Mouse (Mus musculus): ENCODE measurements around the gene Fam172a. TPM values are rescaled to one million over a fixed set of nuclear protein-coding genes. Genes with fewer than 3 reads are reported as not detected.

Fam172a gene
- polyA plus RNA-seq, 1 experiment from 2014 or later: 11.3 TPM

DNA sequence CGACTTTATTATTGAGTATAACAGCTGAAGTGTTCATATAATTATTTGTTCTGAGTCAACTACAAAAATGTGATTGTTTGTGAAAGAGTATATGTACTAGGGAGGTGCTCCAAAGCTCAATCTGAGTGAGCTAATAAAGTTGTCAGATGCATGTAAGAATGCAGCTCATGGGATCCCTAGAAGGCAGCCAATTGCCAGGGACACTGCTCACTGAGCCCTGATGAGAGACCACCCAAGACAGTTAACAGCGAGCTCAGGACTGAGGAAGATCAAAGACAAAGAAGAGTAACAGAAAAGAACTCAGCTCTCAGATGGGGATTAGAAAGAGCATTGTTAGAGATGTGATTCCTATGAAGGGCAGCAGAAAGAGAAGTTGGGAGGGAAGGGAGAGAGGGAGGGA, 166.5 kb downstream of the Fam172a start:
- Histone ChIP-seq H3K36me3 (replicated peaks) (no peaks in the 10 kb centered on the region), H3K9ac (no peak overlapping the region), H3K4me1 (replicated peaks) (no peaks in the 10 kb centered on the region), H3K27me3 (no peaks in the 10 kb centered on the region), H3K27ac (replicated peaks) (no peak overlapping the region), H3K4me2 (no peak overlapping the region), H3K4me3 (replicated peaks) (no peak overlapping the region), H3K9me3 (replicated peaks) (no peaks in the 10 kb centered on the region)
- 48% methylated on average over 2 of the region's 2 CpGs for WGBS (ENCODE audit: insufficient replicate concordance)
- ATAC-seq (ENCODE audit: insufficient read depth): no peak

DNA sequence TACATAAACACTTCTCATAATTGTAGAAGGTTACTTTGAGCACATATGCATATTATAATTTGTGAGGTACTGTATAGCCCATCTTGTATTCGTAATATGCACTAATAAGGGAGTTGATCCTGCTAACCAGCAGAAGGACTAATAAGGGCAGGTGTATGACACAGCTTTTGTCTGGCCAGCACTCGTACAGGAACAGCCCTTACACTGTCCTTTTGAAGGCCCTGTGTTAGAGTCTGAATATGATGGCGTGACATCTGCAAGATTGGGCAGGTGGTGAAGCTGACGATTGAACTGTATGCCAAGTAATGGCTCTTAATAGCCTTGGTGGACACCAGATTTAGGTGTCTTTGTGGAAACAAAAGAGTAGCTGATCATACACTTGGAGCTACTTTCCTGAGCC, 176.3 kb downstream of the Fam172a start:
- Histone ChIP-seq H3K9me3 (replicated peaks) (no peaks in the 10 kb centered on the region), H3K27ac (replicated peaks) (no peak overlapping the region), H3K9ac (no peak overlapping the region), H3K4me3 (replicated peaks) (no peak overlapping the region), H3K36me3 (replicated peaks) (no peaks in the 10 kb centered on the region), H3K4me2 (no peak overlapping the region), H3K27me3 (no peaks in the 10 kb centered on the region), H3K4me1 (replicated peaks) (no peaks in the 10 kb centered on the region)
- 67% methylated on average over 4 of the region's 4 CpGs for WGBS (ENCODE audit: insufficient replicate concordance)
- no peak for ATAC-seq (ENCODE audit: insufficient read depth)

DNA sequence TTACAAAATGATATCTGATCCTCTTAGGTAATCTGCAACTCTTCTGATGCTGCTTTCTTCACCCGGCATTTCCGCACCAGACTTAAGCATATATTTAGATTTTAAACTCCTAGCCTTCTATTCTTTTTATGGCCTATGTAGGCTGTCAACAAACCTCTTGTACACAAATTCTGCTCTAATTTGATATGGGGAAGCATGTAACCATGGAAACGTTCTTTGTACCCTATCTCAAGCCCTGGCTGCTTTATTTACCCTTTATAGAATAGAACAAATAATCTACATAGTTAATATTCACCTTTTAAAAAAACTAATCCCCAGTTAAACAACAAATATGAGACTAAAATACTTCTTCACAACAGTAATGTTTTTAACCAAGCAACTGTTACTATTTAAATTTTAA, 176.7 kb downstream of the Fam172a start:
- WGBS (ENCODE audit: insufficient replicate concordance): 70% methylated on average over 3 of the region's 3 CpGs
- Histone ChIP-seq H3K27ac (replicated peaks) (no peak overlapping the region), H3K27me3 (no peaks in the 10 kb centered on the region), H3K36me3 (replicated peaks) (no peaks in the 10 kb centered on the region), H3K4me3 (replicated peaks) (no peak overlapping the region), H3K4me2 (no peak overlapping the region), H3K9ac (no peak overlapping the region), H3K4me1 (replicated peaks) (no peaks in the 10 kb centered on the region), H3K9me3 (replicated peaks) (no peaks in the 10 kb centered on the region)
- no peak for ATAC-seq (ENCODE audit: insufficient read depth)

DNA sequence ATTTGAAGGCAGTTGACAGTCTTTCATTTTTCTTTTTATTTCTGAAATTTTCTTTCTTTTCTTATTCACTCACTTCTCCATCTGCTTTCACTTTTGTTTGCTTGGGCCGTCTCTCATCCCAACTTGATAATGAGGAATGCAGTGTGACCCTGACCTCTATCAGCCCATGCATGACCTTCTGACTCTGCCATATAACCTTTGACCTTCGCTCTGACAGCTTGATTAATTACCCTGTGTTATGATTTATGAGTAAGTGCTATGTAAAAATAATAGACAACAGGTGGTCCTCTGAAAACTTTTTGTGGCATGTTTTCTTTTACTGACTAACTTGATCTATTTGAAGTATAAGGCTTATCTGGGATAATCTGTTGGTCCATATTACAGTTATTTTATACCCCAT, 195.8 kb downstream of the Fam172a start:
- 45% methylated on average over 2 of the region's 2 CpGs for WGBS (ENCODE audit: insufficient replicate concordance)
- Histone ChIP-seq H3K27ac (replicated peaks) (no peak overlapping the region), H3K4me1 (replicated peaks) (no peaks in the 10 kb centered on the region), H3K4me2 (no peak overlapping the region), H3K9me3 (replicated peaks) (no peaks in the 10 kb centered on the region), H3K4me3 (replicated peaks) (no peak overlapping the region), H3K27me3 (no peaks in the 10 kb centered on the region), H3K9ac (no peak overlapping the region), H3K36me3 (replicated peaks) (no peaks in the 10 kb centered on the region)
- ATAC-seq (ENCODE audit: insufficient read depth): no peak

DNA sequence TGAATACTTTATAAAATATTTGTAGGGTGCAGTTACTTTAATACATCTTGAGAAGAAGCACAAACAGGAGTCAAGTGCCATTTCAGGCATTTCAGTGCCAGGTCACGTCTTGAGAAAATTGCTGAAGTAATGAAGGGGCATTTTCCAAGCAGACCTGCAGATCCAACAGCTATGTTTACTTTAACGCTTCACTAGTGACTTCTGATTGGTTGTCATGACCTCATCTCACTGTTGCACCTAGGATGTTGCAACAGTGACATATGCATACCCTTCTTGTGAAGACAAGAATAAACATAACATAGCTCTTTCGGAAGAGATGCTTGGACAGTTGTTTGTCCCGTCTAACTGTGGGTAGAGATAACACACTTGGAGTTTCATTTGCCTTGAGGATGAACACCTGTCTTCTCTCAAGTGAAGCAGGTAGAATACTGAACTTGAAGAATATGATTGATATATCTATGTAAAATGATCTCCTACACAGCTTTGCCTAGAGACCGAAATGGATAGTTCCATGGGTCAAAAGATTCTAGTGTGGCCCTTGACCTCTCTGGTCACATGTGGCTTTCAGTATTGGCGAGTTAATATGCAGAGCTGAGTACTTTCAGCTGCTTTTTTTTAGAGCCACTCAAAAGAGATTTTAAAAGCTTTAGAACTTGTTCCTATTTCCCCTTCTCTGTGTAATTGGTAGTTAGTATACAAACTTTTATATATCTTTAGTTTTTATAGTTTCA, 196.4 kb downstream of the Fam172a start:
- Histone ChIP-seq H3K36me3 (replicated peaks) (no peaks in the 10 kb centered on the region), H3K9me3 (replicated peaks) (no peaks in the 10 kb centered on the region), H3K4me1 (replicated peaks) (no peaks in the 10 kb centered on the region), H3K4me2 (no peak overlapping the region), H3K27ac (replicated peaks) (no peak overlapping the region), H3K9ac (no peak overlapping the region), H3K4me3 (replicated peaks) (no peak overlapping the region), H3K27me3 (no peaks in the 10 kb centered on the region)
- WGBS (ENCODE audit: insufficient replicate concordance): 66% methylated on average over 6 of the region's 6 CpGs
- ATAC-seq (ENCODE audit: insufficient read depth): no peak

DNA sequence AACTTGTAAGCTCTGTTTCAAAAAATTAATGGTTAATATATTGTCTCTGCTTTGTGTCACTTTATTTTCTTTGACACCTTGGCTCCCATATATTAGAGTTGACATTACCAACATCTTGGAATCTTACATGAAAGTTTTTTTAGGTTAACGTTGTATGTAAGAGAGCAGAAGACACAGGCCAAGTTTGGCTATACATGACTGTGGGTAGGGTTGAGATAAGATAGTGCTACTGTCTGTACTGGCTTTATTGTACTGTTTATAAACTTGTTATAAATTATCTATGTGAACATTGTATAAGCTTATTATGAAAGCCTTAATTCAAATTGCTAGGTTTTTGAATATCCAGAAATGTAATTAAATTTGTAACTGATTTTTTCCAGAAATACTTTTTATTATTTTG, 197.9 kb downstream of the Fam172a start:
- ATAC-seq (ENCODE audit: insufficient read depth): no peak
- no peak overlapping the region for H3K4me3 ChIP-seq (replicated peaks)
- no peak overlapping the region for H3K27ac ChIP-seq (replicated peaks)
- H3K9ac ChIP-seq: no peak overlapping the region
- H3K36me3 ChIP-seq (replicated peaks): no peaks in the 10 kb centered on the region
- H3K4me1 ChIP-seq (replicated peaks): no peaks in the 10 kb centered on the region
- H3K9me3 ChIP-seq (replicated peaks): no peaks in the 10 kb centered on the region
- H3K4me2 ChIP-seq: no peak overlapping the region
- H3K27me3 ChIP-seq: no peaks in the 10 kb centered on the region
- 18% methylated on average over 1 of the region's 1 CpGs for WGBS (ENCODE audit: insufficient replicate concordance)

DNA sequence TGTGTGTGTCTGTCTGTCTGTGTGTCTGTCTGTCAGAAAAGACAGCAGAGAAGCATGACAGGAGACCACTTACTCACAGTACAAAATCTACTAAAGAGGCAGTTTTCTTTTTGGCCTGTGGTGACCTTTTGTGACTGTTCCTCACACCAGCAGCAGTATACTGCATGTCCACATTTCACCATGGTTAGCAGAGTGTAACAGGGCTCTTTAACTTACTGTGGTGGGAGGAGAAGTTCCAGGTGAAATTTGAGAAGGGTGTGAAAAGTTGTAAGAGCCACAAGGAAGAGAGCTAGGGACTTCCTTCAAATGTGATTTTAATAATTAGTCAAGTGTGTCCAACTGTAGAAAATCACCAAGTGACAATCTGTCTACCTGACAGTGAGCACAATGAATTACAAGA, 199.0 kb downstream of the Fam172a start:
- Histone ChIP-seq H3K27me3 (no peaks in the 10 kb centered on the region), H3K4me3 (replicated peaks) (no peak overlapping the region), H3K4me1 (replicated peaks) (no peaks in the 10 kb centered on the region), H3K27ac (replicated peaks) (no peak overlapping the region), H3K36me3 (replicated peaks) (no peaks in the 10 kb centered on the region), H3K4me2 (no peak overlapping the region), H3K9me3 (replicated peaks) (no peaks in the 10 kb centered on the region), H3K9ac (no peak overlapping the region)
- no peak for ATAC-seq (ENCODE audit: insufficient read depth)

DNA sequence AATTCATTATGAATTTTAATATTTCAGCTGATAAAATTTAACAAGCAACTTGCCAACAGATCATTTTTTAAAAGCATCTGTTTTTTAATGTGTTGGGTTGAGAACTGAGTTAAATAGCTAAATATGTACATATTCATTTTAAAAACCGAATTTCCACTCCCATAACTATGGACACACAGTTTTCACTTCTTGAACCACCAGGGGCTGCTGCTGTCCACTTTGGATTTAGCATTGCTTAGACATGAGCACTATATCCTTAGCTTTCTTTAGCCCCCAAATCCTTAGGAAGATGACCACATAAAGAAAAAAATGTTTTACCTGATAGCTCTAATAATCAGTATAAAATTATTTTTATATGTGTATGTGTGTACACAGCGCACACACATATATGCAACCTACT, 207.4 kb downstream of the Fam172a start:
- H3K27ac ChIP-seq (replicated peaks): no peak overlapping the region
- H3K4me1 ChIP-seq (replicated peaks): no peaks in the 10 kb centered on the region
- H3K9ac ChIP-seq: no peak overlapping the region
- no peaks in the 10 kb centered on the region for H3K9me3 ChIP-seq (replicated peaks)
- no peak overlapping the region for H3K4me3 ChIP-seq (replicated peaks)
- 59% methylated on average over 2 of the region's 2 CpGs for WGBS (ENCODE audit: insufficient replicate concordance)
- no peaks in the 10 kb centered on the region for H3K36me3 ChIP-seq (replicated peaks)
- ATAC-seq (ENCODE audit: insufficient read depth): no peak
- no peaks in the 10 kb centered on the region for H3K27me3 ChIP-seq
- no peak overlapping the region for H3K4me2 ChIP-seq

DNA sequence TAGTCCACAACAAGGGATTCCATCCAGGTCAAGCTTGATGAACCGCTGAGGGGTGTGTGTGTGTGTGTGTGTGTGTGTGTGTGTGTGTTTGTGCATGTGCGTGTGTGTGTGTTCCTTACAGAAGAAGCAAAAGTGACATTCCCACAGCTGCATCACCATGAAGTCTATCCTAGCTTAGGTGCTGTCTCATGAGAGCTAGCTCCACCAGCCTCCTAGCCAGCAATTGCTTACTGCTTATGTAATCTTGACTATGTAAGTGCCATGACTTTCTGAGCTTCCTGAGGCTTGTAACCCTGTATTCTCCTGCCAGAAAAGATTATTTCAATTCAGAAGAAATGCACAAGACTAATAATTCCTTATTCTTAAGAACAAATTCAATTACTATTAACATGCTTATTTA, 221.0 kb downstream of the Fam172a start:
- WGBS (ENCODE audit: insufficient replicate concordance): 66% methylated on average over 2 of the region's 2 CpGs
- no peaks in the 10 kb centered on the region for H3K36me3 ChIP-seq (replicated peaks)
- ATAC-seq (ENCODE audit: insufficient read depth): no peak
- H3K4me2 ChIP-seq: no peak overlapping the region
- H3K4me1 ChIP-seq (replicated peaks): no peaks in the 10 kb centered on the region
- H3K9ac ChIP-seq: no peak overlapping the region
- no peaks in the 10 kb centered on the region for H3K9me3 ChIP-seq (replicated peaks)
- no peak overlapping the region for H3K4me3 ChIP-seq (replicated peaks)
- H3K27ac ChIP-seq (replicated peaks): no peak overlapping the region
- H3K27me3 ChIP-seq: no peaks in the 10 kb centered on the region

DNA sequence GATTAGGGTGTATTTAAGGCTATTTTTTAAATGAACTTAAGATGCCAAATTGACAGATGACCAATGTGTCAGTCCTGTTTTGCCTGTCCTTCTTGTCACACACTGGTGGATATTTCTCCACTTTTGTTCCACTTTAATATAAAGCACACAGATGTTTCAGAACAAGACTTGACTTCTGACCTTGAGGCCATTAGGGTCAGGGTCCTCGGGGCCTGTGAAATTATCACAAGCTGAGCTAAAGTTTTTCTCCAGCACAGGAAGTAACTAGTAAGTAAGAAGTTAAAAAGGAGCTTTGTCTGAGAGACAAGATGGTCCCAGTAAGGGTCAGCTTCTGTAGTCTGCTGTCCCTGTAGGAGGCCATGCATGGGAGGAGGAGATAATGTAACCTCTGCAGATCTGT, 255.8 kb downstream of the Fam172a start:
- H3K4me1 ChIP-seq (replicated peaks): no peaks in the 10 kb centered on the region
- WGBS (ENCODE audit: insufficient replicate concordance): 33% methylated on average over 1 of the region's 1 CpGs
- H3K27ac ChIP-seq (replicated peaks): no peak overlapping the region
- H3K36me3 ChIP-seq (replicated peaks): no peaks in the 10 kb centered on the region
- H3K27me3 ChIP-seq: no peaks in the 10 kb centered on the region
- no peaks in the 10 kb centered on the region for H3K9me3 ChIP-seq (replicated peaks)
- ATAC-seq (ENCODE audit: insufficient read depth): no peak
- H3K9ac ChIP-seq: no peak overlapping the region
- no peak overlapping the region for H3K4me2 ChIP-seq
- H3K4me3 ChIP-seq (replicated peaks): no peak overlapping the region

DNA sequence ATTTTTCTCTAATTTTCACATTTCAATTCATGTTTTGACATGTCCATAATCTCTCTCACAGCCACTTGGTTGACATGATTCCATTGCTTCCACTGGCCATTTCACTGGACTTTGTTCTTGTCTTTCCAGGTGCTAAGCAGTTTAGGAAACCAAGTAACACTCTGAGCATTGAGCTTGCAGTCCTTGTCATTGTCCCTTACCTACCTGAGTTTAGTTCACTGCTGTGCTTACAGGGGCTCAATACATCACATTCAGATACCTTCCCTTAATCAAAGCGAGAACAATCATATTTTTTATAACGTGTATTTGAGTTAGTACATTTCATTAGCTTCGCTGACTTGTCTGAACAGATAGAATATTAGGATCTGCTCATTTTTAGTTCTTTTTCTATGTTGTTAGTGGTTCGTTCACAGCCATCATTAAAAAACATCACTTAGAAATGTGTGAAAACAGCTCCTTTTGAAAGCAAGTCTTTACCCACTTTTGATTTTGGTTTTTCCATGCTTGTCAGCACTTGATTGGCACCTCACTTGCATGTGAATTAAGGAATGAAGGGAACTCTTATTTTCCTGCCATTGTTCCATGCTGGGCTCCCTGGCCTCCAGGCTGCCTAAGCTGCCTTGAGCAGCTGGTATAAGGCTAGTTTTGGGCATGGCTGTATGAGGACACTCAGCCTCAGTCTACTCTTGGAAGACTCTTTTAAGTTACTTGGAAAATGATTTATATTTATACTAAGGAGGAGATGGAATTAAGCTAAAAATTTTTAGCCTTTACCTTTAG, 257.9 kb downstream of the Fam172a start:
- no peaks in the 10 kb centered on the region for H3K4me1 ChIP-seq (replicated peaks)
- no peak overlapping the region for H3K4me2 ChIP-seq
- H3K4me3 ChIP-seq (replicated peaks): no peak overlapping the region
- no peak overlapping the region for H3K9ac ChIP-seq
- no peaks in the 10 kb centered on the region for H3K9me3 ChIP-seq (replicated peaks)
- H3K27ac ChIP-seq (replicated peaks): no peak overlapping the region
- WGBS (ENCODE audit: insufficient replicate concordance): 71% methylated on average over 4 of the region's 4 CpGs
- no peak for ATAC-seq (ENCODE audit: insufficient read depth)
- H3K36me3 ChIP-seq (replicated peaks): no peaks in the 10 kb centered on the region
- no peaks in the 10 kb centered on the region for H3K27me3 ChIP-seq

DNA sequence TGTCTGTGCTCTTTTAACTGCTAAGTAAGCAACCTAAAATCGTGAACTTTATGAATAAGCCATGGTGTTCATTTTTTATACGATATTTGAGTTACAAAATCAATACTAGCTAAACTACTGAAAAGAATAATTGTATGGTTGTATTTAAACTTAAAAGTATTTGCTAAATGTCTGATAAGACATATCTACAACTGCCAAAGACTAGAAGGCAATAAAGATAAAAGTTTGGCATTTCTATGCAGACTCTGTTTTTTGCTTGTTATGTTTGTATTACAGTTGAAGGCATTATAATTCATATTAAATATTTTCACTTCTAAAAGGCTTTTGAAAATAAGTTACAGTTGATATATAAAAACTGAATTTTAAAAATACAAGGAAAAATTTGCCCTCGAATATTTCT, 274.4 kb downstream of the Fam172a start:
- no peaks in the 10 kb centered on the region for H3K4me1 ChIP-seq (replicated peaks)
- no peaks in the 10 kb centered on the region for H3K9me3 ChIP-seq (replicated peaks)
- H3K36me3 ChIP-seq (replicated peaks): no peaks in the 10 kb centered on the region
- 52% methylated on average over 3 of the region's 3 CpGs for WGBS (ENCODE audit: insufficient replicate concordance)
- ATAC-seq (ENCODE audit: insufficient read depth): no peak
- H3K27ac ChIP-seq (replicated peaks): no peak overlapping the region
- H3K4me3 ChIP-seq (replicated peaks): no peak overlapping the region
- no peaks in the 10 kb centered on the region for H3K27me3 ChIP-seq
- H3K4me2 ChIP-seq: no peak overlapping the region
- no peak overlapping the region for H3K9ac ChIP-seq

All from liver, embryonic 15.5 days (tissue).